Mouse (Mus musculus) liver, adult 10 weeks (tissue): Measurements from ENCODE around the gene Tgm3. TPM values are rescaled to one million over a fixed set of nuclear protein-coding genes. Genes with fewer than 3 reads are reported as not detected.

ENCODE experiments used
- polyA plus RNA-seq: library from polyadenylated mRNA; stranded (reverse); fragments of 350-450 nt; fragmentation: Illumina TruSeq; extraction: RNeasy Lipid Tissue Mini Kit (QIAGEN cat#74804); gene quantifications from one replicate; pipeline ENCODE4 v1.2.3, GENCODE M21; 2014; ENCODE audit warnings: low read depth, low replicate concordance

Gene Tgm3
- not detected for polyA plus RNA-seq

GRCm38 (mm10) chr2:130012026-130012425, at the start of gene Tgm3:
Gene Tgm3 (plus strand): TSS chr2:130012349.

Other genes with a start within 250 kb of the Tgm3 start
- 3.2 TPM for gene Stk35, start 211.8 kb upstream of the Tgm3 start, polyA plus RNA-seq
- gene Tgm6, start 100.1 kb downstream of the Tgm3 start, polyA plus RNA-seq, result not detected
- gene Snrpb, start 167.1 kb downstream of the Tgm3 start, polyA plus RNA-seq, result 8.1 TPM
- gene Tmc2, start 182.8 kb downstream of the Tgm3 start, polyA plus RNA-seq, result not detected